Mouse (Mus musculus): ENCODE measurements around the gene Tspan11. TPM values are rescaled to one million over a fixed set of nuclear protein-coding genes. Genes with fewer than 3 reads are reported as not detected.
A peak's percentile ranks its signal among the peaks of the same experiment; 100 is the strongest.

Gene Tspan11
- polyA plus RNA-seq, 1 experiment from 2014 or later = 11.7 TPM

DNA sequence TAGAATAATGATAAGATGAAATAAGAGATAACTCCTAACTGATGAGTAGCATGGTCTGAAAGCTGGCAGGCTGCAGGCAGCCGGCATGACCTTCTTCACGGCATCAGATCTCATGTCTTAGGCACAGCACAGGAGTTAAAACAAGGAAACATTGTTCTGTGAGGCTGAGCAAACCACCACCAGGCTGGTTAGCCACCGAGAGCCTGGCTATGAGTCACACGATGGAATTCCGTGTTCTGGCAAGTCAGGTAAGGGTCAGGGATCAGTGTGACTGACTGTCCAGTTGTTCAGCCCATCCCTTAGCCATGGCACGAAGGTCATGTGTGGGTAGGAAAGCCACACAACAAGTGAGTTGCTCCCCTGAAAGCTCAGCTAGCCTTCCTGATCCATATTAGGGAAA lies 16.0 kb upstream of the Tspan11 start:
- 94% methylated on average over 6 of the region's 6 CpGs for WGBS

DNA sequence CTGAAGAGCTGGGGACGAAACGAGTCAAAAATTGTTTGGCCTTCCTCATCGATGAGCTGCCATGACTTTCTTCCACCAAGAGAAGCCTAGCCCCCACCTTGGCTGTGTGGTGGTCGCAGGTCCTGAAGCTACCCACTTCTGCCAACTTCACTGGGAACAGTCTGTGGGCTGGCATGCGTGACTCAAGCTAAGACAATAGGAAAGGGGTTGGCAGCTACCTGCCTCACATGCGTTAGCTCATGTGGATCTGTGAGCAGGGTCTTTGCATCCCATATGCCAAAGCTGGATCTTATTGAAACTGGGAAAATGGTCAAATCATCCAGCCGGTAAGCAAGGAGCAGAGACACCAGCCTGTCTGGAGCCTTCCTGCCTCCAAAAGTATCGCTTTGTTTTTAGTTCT lies 14.8 kb upstream of the Tspan11 start:
- Histone ChIP-seq H3K27me3 (ENCODE audit: control insufficient read depth, insufficient read depth, low read length) (no peaks in the 10 kb centered on the region), H3K4me2 (ENCODE audit: low read depth) (no peak overlapping the region), H3K4me3 (ENCODE audit: low read depth, low read length) (no peak overlapping the region), H3K27ac (ENCODE audit: low read depth, low read length) (no peak overlapping the region), H3K9ac (ENCODE audit: low read length) (no peak overlapping the region), H3K4me1 (ENCODE audit: control insufficient read depth, insufficient read depth, low read length) (no peaks in the 10 kb centered on the region), H3K36me3 (ENCODE audit: control insufficient read depth, insufficient read depth, low read length) (no peaks in the 10 kb centered on the region), H3K9me3 (ENCODE audit: control insufficient read depth, low read length) (no peaks in the 10 kb centered on the region)
- WGBS = 94% methylated on average over 8 of the region's 8 CpGs
- ATAC-seq (ENCODE audit: insufficient read depth, low FRiP score, low TSS enrichment) = no peak
- no peak for DNase-seq (ENCODE audit: low spot score)

More for the DNA sequence above, 16.0 kb upstream of the Tspan11 start:
- Histone ChIP-seq H3K27ac (ENCODE audit: low read depth, low read length) (no peak overlapping the region), H3K4me2 (ENCODE audit: low read depth) (no peak overlapping the region), H3K9ac (ENCODE audit: low read length) (no peak overlapping the region), H3K36me3 (ENCODE audit: control insufficient read depth, insufficient read depth, low read length) (no peaks in the 10 kb centered on the region), H3K4me1 (ENCODE audit: control insufficient read depth, insufficient read depth, low read length) (no peaks in the 10 kb centered on the region), H3K9me3 (ENCODE audit: control insufficient read depth, low read length) (no peaks in the 10 kb centered on the region), H3K27me3 (ENCODE audit: control insufficient read depth, insufficient read depth, low read length) (no peaks in the 10 kb centered on the region), H3K4me3 (ENCODE audit: low read depth, low read length) (no peak overlapping the region)
- DNase-seq (ENCODE audit: low spot score) (no peak), ATAC-seq (ENCODE audit: insufficient read depth, low FRiP score, low TSS enrichment) (no peak)

DNA sequence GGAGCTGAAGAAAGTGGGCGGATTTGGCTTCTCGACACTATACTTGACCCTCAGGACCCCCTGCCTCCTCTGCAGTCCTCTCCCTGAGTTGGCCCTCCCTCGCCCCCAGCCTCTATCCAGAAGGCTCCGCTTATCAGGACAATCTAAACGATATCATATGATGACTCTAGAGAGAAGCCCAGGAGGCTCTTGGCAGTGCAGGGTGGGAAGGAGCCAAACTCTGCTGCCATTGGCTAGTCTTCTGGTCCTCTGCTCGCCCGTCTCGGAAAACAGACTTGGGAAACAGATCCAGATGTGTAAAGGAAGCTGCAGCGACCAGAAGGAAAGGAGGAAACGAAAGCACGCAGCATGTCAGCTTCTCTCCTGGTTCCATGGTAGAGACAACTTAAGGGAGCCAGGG lies 11.5 kb upstream of the Tspan11 start:
- Histone ChIP-seq H3K27ac (ENCODE audit: low read depth, low read length) (no peak overlapping the region), H3K4me2 (ENCODE audit: low read depth) (no peak overlapping the region)

DNA sequence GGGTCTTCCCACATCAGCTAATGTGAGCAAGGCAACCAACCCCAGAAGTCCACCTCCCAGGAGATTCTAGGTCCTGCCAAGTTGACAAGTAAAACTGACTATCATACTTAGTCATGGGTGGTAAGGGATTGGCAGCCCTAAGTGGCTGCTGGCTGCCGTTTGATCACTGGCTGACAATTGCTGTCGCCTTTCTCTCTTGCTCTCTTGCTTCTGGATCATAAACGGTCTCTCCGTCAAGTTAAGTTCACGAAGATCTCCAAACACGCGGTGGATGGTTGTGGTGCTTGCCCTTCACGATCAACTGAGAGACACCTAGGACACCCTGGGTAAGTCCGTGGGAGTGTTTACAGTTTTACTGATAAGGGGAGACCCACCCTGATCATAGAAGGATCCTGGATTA lies 11.0 kb upstream of the Tspan11 start:
- Histone ChIP-seq H3K4me3 (ENCODE audit: low read depth, low read length) (no peak overlapping the region), H3K9ac (ENCODE audit: low read length) (no peak overlapping the region), H3K9me3 (ENCODE audit: control insufficient read depth, low read length) (peaks cover 2% of the 10 kb centered on the region; the same call in 1 of the 2 replicates), H3K27ac (ENCODE audit: low read depth, low read length) (no peak overlapping the region), H3K27me3 (ENCODE audit: control insufficient read depth, insufficient read depth, low read length) (no peaks in the 10 kb centered on the region), H3K36me3 (ENCODE audit: control insufficient read depth, insufficient read depth, low read length) (no peaks in the 10 kb centered on the region), H3K4me2 (ENCODE audit: low read depth) (no peak overlapping the region), H3K4me1 (ENCODE audit: control insufficient read depth, insufficient read depth, low read length) (no peaks in the 10 kb centered on the region)
- DNase-seq (ENCODE audit: low spot score) (no peak), ATAC-seq (ENCODE audit: insufficient read depth, low FRiP score, low TSS enrichment) (no peak)
- WGBS = 89% methylated on average over 9 of the region's 9 CpGs

More for the DNA sequence above, 11.5 kb upstream of the Tspan11 start:
- WGBS = 74% methylated on average over 11 of the region's 11 CpGs
- Histone ChIP-seq H3K36me3 (ENCODE audit: control insufficient read depth, insufficient read depth, low read length) (no peaks in the 10 kb centered on the region), H3K4me3 (ENCODE audit: low read depth, low read length) (no peak overlapping the region), H3K9me3 (ENCODE audit: control insufficient read depth, low read length) (peaks cover 2% of the 10 kb centered on the region; the same call in 1 of the 2 replicates), H3K9ac (ENCODE audit: low read length) (no peak overlapping the region), H3K27me3 (ENCODE audit: control insufficient read depth, insufficient read depth, low read length) (no peaks in the 10 kb centered on the region), H3K4me1 (ENCODE audit: control insufficient read depth, insufficient read depth, low read length) (no peaks in the 10 kb centered on the region)
- no peak for ATAC-seq (ENCODE audit: insufficient read depth, low FRiP score, low TSS enrichment)
- no peak for DNase-seq (ENCODE audit: low spot score)

DNA sequence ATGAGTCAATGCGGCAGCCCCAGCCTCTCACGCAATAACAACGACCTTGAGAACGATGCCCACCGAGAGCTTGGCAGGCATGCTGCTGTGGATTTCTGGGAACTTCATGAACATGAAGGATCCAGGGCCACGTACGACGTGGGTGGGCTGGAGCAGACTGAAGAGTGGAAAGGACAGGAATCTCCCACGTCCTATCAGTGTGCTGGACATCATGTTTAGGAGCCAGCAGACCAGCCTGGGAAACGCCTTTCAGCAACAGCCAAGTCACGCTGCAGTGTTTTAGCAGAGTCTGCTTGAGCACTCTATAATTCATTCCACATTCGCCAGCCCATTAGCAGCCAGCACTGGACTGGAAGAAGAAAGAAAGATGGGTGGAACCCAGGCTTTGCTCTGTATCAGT lies 10.4 kb upstream of the Tspan11 start:
- 83% methylated on average over 12 of the region's 12 CpGs for WGBS
- no peak overlapping the region for H3K27ac ChIP-seq (ENCODE audit: low read depth, low read length)
- H3K4me2 ChIP-seq (ENCODE audit: low read depth) = no peak overlapping the region
- H3K9me3 ChIP-seq (ENCODE audit: control insufficient read depth, low read length) = peaks cover 2% of the 10 kb centered on the region; the same call in 1 of the 2 replicates
- no peak overlapping the region for H3K9ac ChIP-seq (ENCODE audit: low read length)
- no peaks in the 10 kb centered on the region for H3K36me3 ChIP-seq (ENCODE audit: control insufficient read depth, insufficient read depth, low read length)
- DNase-seq (ENCODE audit: low spot score) = no peak
- no peak overlapping the region for H3K4me3 ChIP-seq (ENCODE audit: low read depth, low read length)
- H3K4me1 ChIP-seq (ENCODE audit: control insufficient read depth, insufficient read depth, low read length) = no peaks in the 10 kb centered on the region
- no peak for ATAC-seq (ENCODE audit: insufficient read depth, low FRiP score, low TSS enrichment)
- H3K27me3 ChIP-seq (ENCODE audit: control insufficient read depth, insufficient read depth, low read length) = no peaks in the 10 kb centered on the region

DNA sequence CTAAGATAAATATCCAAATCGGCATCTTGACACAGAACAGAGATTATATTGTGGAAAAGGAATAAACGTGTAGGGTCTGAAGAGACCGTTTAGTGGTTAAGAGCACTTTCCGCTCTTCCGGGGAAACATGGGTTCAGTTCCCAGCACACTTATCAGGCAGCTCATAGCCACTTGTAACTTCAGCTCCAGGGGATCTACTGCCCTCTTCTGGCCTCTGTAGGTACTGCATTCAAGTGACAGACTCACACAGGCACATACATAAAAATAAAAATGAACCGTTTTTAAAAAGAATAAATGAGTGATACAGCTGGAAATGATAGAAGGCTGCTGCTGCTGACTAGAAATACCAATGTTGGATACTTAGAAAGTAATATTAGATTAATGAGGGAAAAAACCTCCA lies 7.9 kb upstream of the Tspan11 start:
- Histone ChIP-seq H3K9ac (ENCODE audit: low read length) (no peak overlapping the region), H3K4me1 (ENCODE audit: control insufficient read depth, insufficient read depth, low read length) (no peaks in the 10 kb centered on the region), H3K4me3 (ENCODE audit: low read depth, low read length) (no peak overlapping the region), H3K27me3 (ENCODE audit: control insufficient read depth, insufficient read depth, low read length) (no peaks in the 10 kb centered on the region), H3K36me3 (ENCODE audit: control insufficient read depth, insufficient read depth, low read length) (no peaks in the 10 kb centered on the region), H3K9me3 (ENCODE audit: control insufficient read depth, low read length) (peaks cover 2% of the 10 kb centered on the region; the same call in 1 of the 2 replicates), H3K4me2 (ENCODE audit: low read depth) (no peak overlapping the region), H3K27ac (ENCODE audit: low read depth, low read length) (no peak overlapping the region)
- DNase-seq (ENCODE audit: low spot score) = no peak
- ATAC-seq (ENCODE audit: insufficient read depth, low FRiP score, low TSS enrichment) = no peak
- 91% methylated on average over 6 of the region's 6 CpGs for WGBS

DNA sequence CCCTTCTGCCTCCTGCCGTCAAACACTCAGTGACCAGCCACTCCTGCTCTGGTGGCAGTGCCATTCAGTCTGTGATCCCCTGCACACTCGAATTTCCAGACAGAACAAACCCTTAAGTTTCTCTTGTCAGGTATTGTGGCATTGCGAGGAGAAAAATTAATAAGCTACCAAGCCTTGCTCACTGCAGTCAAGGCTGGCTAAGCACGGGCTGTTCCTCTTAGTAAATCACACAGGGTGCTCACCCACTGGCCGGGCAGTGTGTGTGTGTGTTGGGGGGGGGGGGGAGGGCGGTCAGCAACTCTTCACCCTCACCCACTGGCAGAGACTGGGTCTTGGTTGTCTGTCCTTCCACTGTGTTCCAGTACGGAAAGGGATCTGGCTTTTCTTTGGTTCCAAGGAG lies 473 bp upstream of the Tspan11 start:
- peak overlapping the region; percentile 81 for H3K9ac ChIP-seq (ENCODE audit: low read length)
- peaks cover 9% of the 10 kb centered on the region for H3K4me1 ChIP-seq (ENCODE audit: control insufficient read depth, insufficient read depth, low read length)
- peak overlapping the region; percentile 84 for H3K4me2 ChIP-seq (ENCODE audit: low read depth)
- H3K4me3 ChIP-seq (ENCODE audit: low read depth, low read length) = peak overlapping the region; percentile 49
- 9% methylated on average over 6 of the region's 7 CpGs for WGBS
- no peaks in the 10 kb centered on the region for H3K27me3 ChIP-seq (ENCODE audit: control insufficient read depth, insufficient read depth, low read length)
- DNase-seq (ENCODE audit: low spot score) (no peak), ATAC-seq (ENCODE audit: insufficient read depth, low FRiP score, low TSS enrichment) (peak; percentile 56)
- H3K9me3 ChIP-seq (ENCODE audit: control insufficient read depth, low read length) = no peaks in the 10 kb centered on the region
- H3K27ac ChIP-seq (ENCODE audit: low read depth, low read length) = no peak overlapping the region
- H3K36me3 ChIP-seq (ENCODE audit: control insufficient read depth, insufficient read depth, low read length) = no peaks in the 10 kb centered on the region

DNA sequence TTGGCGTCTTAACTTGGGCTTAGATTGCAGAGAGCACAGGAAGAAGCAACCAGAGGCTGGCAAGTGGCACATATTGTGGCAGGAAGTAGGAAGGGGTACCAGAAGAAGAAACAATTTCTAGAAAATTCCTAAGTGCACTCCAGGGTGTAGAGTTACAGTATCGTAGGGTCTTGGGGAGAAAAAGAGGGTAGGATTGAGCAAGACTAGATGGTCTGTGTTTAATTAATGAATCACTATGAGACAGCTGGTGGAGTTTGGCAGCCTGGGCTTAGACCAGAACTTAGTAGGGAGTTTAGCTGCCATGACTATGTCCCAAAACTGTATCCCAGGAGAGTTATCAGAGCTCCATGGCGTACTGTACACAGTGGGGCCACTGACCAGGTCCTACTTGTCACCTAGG lies 1.2 kb downstream of the Tspan11 start:
- Histone ChIP-seq H3K4me1 (ENCODE audit: control insufficient read depth, insufficient read depth, low read length) (peaks cover 9% of the 10 kb centered on the region), H3K4me2 (ENCODE audit: low read depth) (peak overlapping the region; percentile 84), H3K9me3 (ENCODE audit: control insufficient read depth, low read length) (no peaks in the 10 kb centered on the region), H3K9ac (ENCODE audit: low read length) (no peak overlapping the region; the same call in 1 of the 2 replicates), H3K27me3 (ENCODE audit: control insufficient read depth, insufficient read depth, low read length) (no peaks in the 10 kb centered on the region), H3K36me3 (ENCODE audit: control insufficient read depth, insufficient read depth, low read length) (no peaks in the 10 kb centered on the region), H3K4me3 (ENCODE audit: low read depth, low read length) (peak overlapping the region; percentile 49; the same call in 1 of the 2 replicates), H3K27ac (ENCODE audit: low read depth, low read length) (no peak overlapping the region)
- ATAC-seq (ENCODE audit: insufficient read depth, low FRiP score, low TSS enrichment) = no peak
- WGBS = 79% methylated on average over 3 of the region's 3 CpGs
- DNase-seq (ENCODE audit: low spot score) = no peak

DNA sequence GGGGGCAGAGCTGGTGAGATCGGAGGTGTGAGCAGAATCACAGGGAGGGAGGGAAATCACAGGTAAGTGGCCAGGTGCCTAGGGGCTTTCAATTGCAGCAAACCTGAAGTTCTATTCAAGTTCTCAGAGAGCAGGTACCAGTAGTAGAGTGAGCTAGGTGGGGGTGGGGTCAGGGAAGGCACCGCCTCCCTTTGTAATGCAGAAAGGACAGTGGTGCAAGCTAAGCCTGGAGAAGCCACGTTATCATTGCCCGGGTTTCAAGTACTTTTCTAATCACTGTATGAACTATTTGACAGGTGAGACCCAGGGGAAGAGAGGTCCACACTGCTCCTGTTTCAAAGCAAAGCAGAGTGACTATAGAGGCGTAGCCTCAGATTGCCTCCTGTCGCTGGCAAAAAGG lies 6.2 kb downstream of the Tspan11 start:
- no peak overlapping the region for H3K4me3 ChIP-seq (ENCODE audit: low read depth, low read length)
- H3K36me3 ChIP-seq (ENCODE audit: control insufficient read depth, insufficient read depth, low read length) = no peaks in the 10 kb centered on the region
- H3K27ac ChIP-seq (ENCODE audit: low read depth, low read length) = no peak overlapping the region
- no peak for DNase-seq (ENCODE audit: low spot score)
- no peak overlapping the region for H3K4me2 ChIP-seq (ENCODE audit: low read depth)
- no peaks in the 10 kb centered on the region for H3K9me3 ChIP-seq (ENCODE audit: control insufficient read depth, low read length)
- H3K27me3 ChIP-seq (ENCODE audit: control insufficient read depth, insufficient read depth, low read length) = no peaks in the 10 kb centered on the region
- ATAC-seq (ENCODE audit: insufficient read depth, low FRiP score, low TSS enrichment) = no peak
- H3K9ac ChIP-seq (ENCODE audit: low read length) = no peak overlapping the region
- H3K4me1 ChIP-seq (ENCODE audit: control insufficient read depth, insufficient read depth, low read length) = no peaks in the 10 kb centered on the region
- 36% methylated on average over 6 of the region's 6 CpGs for WGBS

Measured in neural tube, embryonic 11.5 days (tissue).